Mouse (Mus musculus): Measurements from ENCODE around the gene Pard3.

DNA sequence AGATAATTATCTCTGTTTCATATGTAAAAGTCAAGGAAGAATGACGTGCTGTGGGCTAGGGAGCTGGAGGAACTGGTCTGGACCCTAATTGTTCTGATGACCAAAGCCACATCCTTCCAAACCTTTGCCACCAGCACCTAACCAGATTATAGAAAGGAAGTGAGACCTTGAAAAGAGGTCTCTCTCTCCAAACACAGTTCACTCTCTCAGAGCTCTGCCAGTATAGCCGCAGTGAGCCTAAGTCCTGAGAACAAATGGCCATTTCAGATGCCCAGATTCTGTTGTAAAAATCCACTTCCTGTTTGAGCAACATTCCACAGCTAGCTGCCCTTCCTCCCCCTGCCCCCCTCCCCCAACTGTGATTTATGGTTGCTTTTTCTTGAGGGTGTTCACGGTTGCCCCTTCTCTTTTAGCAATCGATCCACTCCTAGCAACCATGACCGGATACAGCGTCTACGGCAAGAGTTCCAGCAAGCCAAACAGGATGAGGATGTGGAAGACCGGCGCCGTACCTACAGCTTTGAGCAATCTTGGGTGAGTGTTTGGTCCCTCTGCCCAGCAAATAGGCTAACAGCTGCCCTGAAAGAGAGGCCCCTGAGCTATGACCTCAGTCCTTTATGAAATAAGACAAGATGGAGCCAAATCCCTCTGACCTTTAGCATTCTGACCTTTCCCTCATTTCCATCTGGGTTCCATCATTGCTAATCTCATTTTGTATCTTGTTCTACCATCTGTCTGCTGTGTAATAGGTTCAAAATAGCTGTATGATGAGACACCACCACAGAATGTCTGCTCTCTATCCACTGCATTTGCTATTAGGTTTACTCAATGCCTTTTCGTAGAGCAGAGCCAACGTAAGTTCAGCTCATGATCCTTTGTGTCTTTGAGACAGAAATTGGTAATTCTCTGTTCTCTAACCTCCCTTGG lies 529.2 kb downstream of the Pard3 start:
- no peak for TF ChIP-seq POLR2AphosphoS2 (IDR thresholded peaks at IDR 0.05; ENCODE audit: low read depth, low read length)
- TF ChIP-seq MAX (IDR thresholded peaks at IDR 0.05; ENCODE audit: low read length) = no peak
- no peak for TF ChIP-seq ZNF384 (IDR thresholded peaks at IDR 0.05; ENCODE audit: low read depth, low read length)
- TF ChIP-seq POLR2A (IDR thresholded peaks at IDR 0.05; ENCODE audit: low read depth, low read length) = no peak
- TF ChIP-seq EP300 (IDR thresholded peaks at IDR 0.05; ENCODE audit: low read length) = no peak
- TF ChIP-seq RCOR1 (conservative IDR thresholded peaks at IDR 0.05; ENCODE audit: low read depth, low read length) = no peak
- TF ChIP-seq CTCF (conservative IDR thresholded peaks at IDR 0.05 in 1 of 2, IDR thresholded peaks at IDR 0.05 in 1 of 2; ENCODE audit: low read depth in 2 of 2, low read length in 2 of 2) = no peak
- TF ChIP-seq ETS1 (conservative IDR thresholded peaks at IDR 0.05; ENCODE audit: low read depth, low read length) = no peak
